Mouse (Mus musculus): ENCODE measurements around the gene Lmf1. TPM values are rescaled to one million over a fixed set of nuclear protein-coding genes. Genes with fewer than 3 reads are reported as not detected.

Lmf1 gene
- polyA plus RNA-seq, 1 experiment from 2014 or later = 36.3 TPM

DNA sequence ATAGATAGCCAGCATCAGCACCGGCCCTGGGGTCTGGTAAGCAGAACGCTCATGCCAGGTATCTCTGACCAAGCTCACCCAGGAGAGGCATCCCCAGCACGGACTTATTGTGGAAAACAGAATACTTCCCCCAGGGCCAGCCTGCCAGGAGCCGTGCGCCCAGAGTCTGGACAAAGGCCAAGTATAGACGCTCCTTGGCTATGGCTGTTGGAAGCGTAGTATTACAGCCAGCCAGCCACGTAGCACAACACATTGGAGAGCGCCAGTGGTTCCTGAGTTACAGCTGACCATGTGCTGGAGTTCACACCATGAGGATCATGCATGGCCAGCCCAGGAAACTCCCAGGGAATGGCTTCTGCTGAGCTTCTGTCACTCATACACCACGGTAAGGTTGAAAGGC, 55.2 kb downstream of the Lmf1 start:
- H3K9me3 ChIP-seq (ENCODE audit: control insufficient read depth, low read length) = no peaks in the 10 kb centered on the region
- no peak overlapping the region for H3K4me3 ChIP-seq (ENCODE audit: control insufficient read depth in 1 of 2, insufficient read depth in 1 of 2, low read depth in 1 of 2, low read length in 2 of 2)
- no peak overlapping the region for H3K27ac ChIP-seq (replicated peaks in 1 of 2; ENCODE audit: control insufficient read depth in 1 of 2, insufficient read depth in 1 of 2, low read depth in 2 of 2, low read length in 2 of 2)
- H3K27me3 ChIP-seq (ENCODE audit: control insufficient read depth, insufficient read depth, low read length) = no peaks in the 10 kb centered on the region
- no peak overlapping the region for H3K4me2 ChIP-seq (ENCODE audit: low read length)
- WGBS = 72% methylated on average over 10 of the region's 10 CpGs
- peak; percentile 26; the same call in 1 of the 2 replicates for ATAC-seq (ENCODE audit: insufficient number of reproducible peaks, insufficient read depth, low FRiP score, low read depth)
- H3K4me1 ChIP-seq (ENCODE audit: control insufficient read depth in 2 of 2, insufficient read depth in 2 of 2, low read length in 2 of 2) = no peaks in the 10 kb centered on the region
- peaks cover 39% of the 10 kb centered on the region for H3K36me3 ChIP-seq (ENCODE audit: control insufficient read depth, insufficient read depth, low read length)
- no peak overlapping the region for H3K9ac ChIP-seq (ENCODE audit: low read length)

GRCm38 (mm10) chr17:25635387-25635786, 56.5 kb downstream of the Lmf1 start:
- WGBS = 82% methylated on average over 8 of the region's 8 CpGs
- no peak for ATAC-seq (ENCODE audit: insufficient number of reproducible peaks, insufficient read depth, low FRiP score, low read depth)
- peaks cover 39% of the 10 kb centered on the region for H3K36me3 ChIP-seq (ENCODE audit: control insufficient read depth, insufficient read depth, low read length)

DNA sequence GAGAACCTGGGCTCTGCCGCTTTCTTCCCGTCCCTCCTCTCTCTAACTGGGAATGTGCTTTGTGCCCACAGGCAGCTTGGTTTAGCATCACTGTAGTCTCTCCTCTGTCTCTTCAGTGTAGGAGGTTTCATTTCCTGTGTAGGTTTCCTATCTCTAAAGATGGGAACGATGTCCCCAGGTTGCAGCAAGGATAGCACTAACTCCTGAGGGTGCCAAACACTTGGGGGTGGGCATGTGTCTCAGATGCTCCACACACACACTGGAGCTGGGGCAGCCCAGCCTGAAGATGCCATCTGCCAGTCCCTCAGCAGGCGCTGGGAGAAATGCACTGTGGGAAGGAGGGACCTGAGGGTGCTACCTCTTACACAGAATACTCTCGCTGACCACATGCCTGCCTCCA, 56.9 kb downstream of the Lmf1 start:
- Histone ChIP-seq H3K27ac (replicated peaks in 1 of 2; ENCODE audit: control insufficient read depth in 1 of 2, insufficient read depth in 1 of 2, low read depth in 2 of 2, low read length in 2 of 2) (no peak overlapping the region), H3K4me2 (ENCODE audit: low read length) (no peak overlapping the region), H3K9ac (ENCODE audit: low read length) (no peak overlapping the region), H3K9me3 (ENCODE audit: control insufficient read depth, low read length) (no peaks in the 10 kb centered on the region), H3K4me3 (ENCODE audit: control insufficient read depth in 1 of 2, insufficient read depth in 1 of 2, low read depth in 1 of 2, low read length in 2 of 2) (no peak overlapping the region), H3K36me3 (ENCODE audit: control insufficient read depth, insufficient read depth, low read length) (peaks cover 39% of the 10 kb centered on the region), H3K27me3 (ENCODE audit: control insufficient read depth, insufficient read depth, low read length) (no peaks in the 10 kb centered on the region), H3K4me1 (ENCODE audit: control insufficient read depth in 2 of 2, insufficient read depth in 2 of 2, low read length in 2 of 2) (peaks cover 0 to 4% of the 10 kb centered on the region in 2 experiments; a peak in 1 of 4 replicates)
- 94% methylated on average over 5 of the region's 5 CpGs for WGBS
- ATAC-seq (ENCODE audit: insufficient number of reproducible peaks, insufficient read depth, low FRiP score, low read depth) = no peak

More at GRCm38 (mm10) chr17:25635387-25635786, 56.5 kb downstream of the Lmf1 start:
- H3K9ac ChIP-seq (ENCODE audit: low read length) = no peak overlapping the region
- H3K4me2 ChIP-seq (ENCODE audit: low read length) = no peak overlapping the region
- H3K4me1 ChIP-seq (ENCODE audit: control insufficient read depth in 2 of 2, insufficient read depth in 2 of 2, low read length in 2 of 2) = peaks cover 0 to 4% of the 10 kb centered on the region in 2 experiments; a peak in 1 of 4 replicates
- H3K4me3 ChIP-seq (ENCODE audit: control insufficient read depth in 1 of 2, insufficient read depth in 1 of 2, low read depth in 1 of 2, low read length in 2 of 2) = no peak overlapping the region
- no peaks in the 10 kb centered on the region for H3K9me3 ChIP-seq (ENCODE audit: control insufficient read depth, low read length)
- no peaks in the 10 kb centered on the region for H3K27me3 ChIP-seq (ENCODE audit: control insufficient read depth, insufficient read depth, low read length)
- H3K27ac ChIP-seq (replicated peaks in 1 of 2; ENCODE audit: control insufficient read depth in 1 of 2, insufficient read depth in 1 of 2, low read depth in 2 of 2, low read length in 2 of 2) = no peak overlapping the region

- 93% methylated on average over 7 of the region's 7 CpGs for WGBS
- Histone ChIP-seq H3K27ac (replicated peaks in 1 of 2; ENCODE audit: control insufficient read depth in 1 of 2, insufficient read depth in 1 of 2, low read depth in 2 of 2, low read length in 2 of 2) (no peak overlapping the region), H3K9me3 (ENCODE audit: control insufficient read depth, low read length) (no peaks in the 10 kb centered on the region), H3K4me3 (ENCODE audit: control insufficient read depth in 1 of 2, insufficient read depth in 1 of 2, low read depth in 1 of 2, low read length in 2 of 2) (no peak overlapping the region), H3K27me3 (ENCODE audit: control insufficient read depth, insufficient read depth, low read length) (no peaks in the 10 kb centered on the region), H3K9ac (ENCODE audit: low read length) (no peak overlapping the region), H3K4me1 (ENCODE audit: control insufficient read depth in 2 of 2, insufficient read depth in 2 of 2, low read length in 2 of 2) (peaks cover 0 to 4% of the 10 kb centered on the region in 2 experiments; a peak in 1 of 4 replicates), H3K36me3 (ENCODE audit: control insufficient read depth, insufficient read depth, low read length) (peaks cover 26% of the 10 kb centered on the region), H3K4me2 (ENCODE audit: low read length) (no peak overlapping the region)
- ATAC-seq (ENCODE audit: insufficient number of reproducible peaks, insufficient read depth, low FRiP score, low read depth) = no peak
These were observed 59.1 kb downstream of the Lmf1 start for GRCm38 (mm10) chr17:25637986-25638385.

DNA sequence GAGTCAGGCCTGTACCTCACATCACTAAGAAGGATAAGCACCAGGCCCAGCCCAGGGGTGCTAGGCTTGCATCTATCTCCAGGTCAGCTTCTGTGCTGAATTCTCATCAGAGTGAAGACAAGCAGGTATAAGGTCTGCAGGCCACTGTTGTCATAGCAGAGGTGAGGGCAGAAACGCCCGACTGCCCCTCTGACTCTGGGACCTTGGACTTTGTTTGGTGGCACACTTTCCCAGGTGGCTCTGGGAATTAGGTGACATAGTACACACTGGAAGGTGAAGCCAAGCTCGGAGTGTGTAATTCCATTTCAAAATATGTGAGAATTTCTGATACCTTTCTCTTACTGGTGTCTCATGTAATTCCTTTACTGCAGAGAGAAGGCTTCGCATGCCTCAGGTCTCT, 59.6 kb downstream of the Lmf1 start:
- Histone ChIP-seq H3K4me1 (ENCODE audit: control insufficient read depth in 2 of 2, insufficient read depth in 2 of 2, low read length in 2 of 2) (peaks cover 0 to 4% of the 10 kb centered on the region in 2 experiments; a peak in 1 of 4 replicates), H3K9me3 (ENCODE audit: control insufficient read depth, low read length) (no peaks in the 10 kb centered on the region), H3K4me2 (ENCODE audit: low read length) (no peak overlapping the region), H3K36me3 (ENCODE audit: control insufficient read depth, insufficient read depth, low read length) (peaks cover 22% of the 10 kb centered on the region), H3K9ac (ENCODE audit: low read length) (no peak overlapping the region), H3K27me3 (ENCODE audit: control insufficient read depth, insufficient read depth, low read length) (no peaks in the 10 kb centered on the region), H3K4me3 (ENCODE audit: control insufficient read depth in 1 of 2, insufficient read depth in 1 of 2, low read depth in 1 of 2, low read length in 2 of 2) (no peak overlapping the region), H3K27ac (replicated peaks in 1 of 2; ENCODE audit: control insufficient read depth in 1 of 2, insufficient read depth in 1 of 2, low read depth in 2 of 2, low read length in 2 of 2) (no peak overlapping the region)
- ATAC-seq (ENCODE audit: insufficient number of reproducible peaks, insufficient read depth, low FRiP score, low read depth) = no peak
- WGBS = 87% methylated on average over 4 of the region's 4 CpGs

GRCm38 (mm10) chr17:25640956-25641355, 62.1 kb downstream of the Lmf1 start:
- H3K4me1 ChIP-seq (ENCODE audit: control insufficient read depth in 2 of 2, insufficient read depth in 2 of 2, low read length in 2 of 2) = peaks cover 2 to 4% of the 10 kb centered on the region in 2 experiments; a peak in 1 of 4 replicates
- no peak overlapping the region for H3K27ac ChIP-seq (replicated peaks in 1 of 2; ENCODE audit: control insufficient read depth in 1 of 2, insufficient read depth in 1 of 2, low read depth in 2 of 2, low read length in 2 of 2)
- no peak overlapping the region for H3K4me3 ChIP-seq (ENCODE audit: control insufficient read depth in 1 of 2, insufficient read depth in 1 of 2, low read depth in 1 of 2, low read length in 2 of 2)
- no peak overlapping the region for H3K9ac ChIP-seq (ENCODE audit: low read length)
- H3K27me3 ChIP-seq (ENCODE audit: control insufficient read depth, insufficient read depth, low read length) = no peaks in the 10 kb centered on the region
- H3K4me2 ChIP-seq (ENCODE audit: low read length) = no peak overlapping the region
- 75% methylated on average over 4 of the region's 4 CpGs for WGBS
- H3K36me3 ChIP-seq (ENCODE audit: control insufficient read depth, insufficient read depth, low read length) = peaks cover 11% of the 10 kb centered on the region
- no peak for ATAC-seq (ENCODE audit: insufficient number of reproducible peaks, insufficient read depth, low FRiP score, low read depth)
- no peaks in the 10 kb centered on the region for H3K9me3 ChIP-seq (ENCODE audit: control insufficient read depth, low read length)

DNA sequence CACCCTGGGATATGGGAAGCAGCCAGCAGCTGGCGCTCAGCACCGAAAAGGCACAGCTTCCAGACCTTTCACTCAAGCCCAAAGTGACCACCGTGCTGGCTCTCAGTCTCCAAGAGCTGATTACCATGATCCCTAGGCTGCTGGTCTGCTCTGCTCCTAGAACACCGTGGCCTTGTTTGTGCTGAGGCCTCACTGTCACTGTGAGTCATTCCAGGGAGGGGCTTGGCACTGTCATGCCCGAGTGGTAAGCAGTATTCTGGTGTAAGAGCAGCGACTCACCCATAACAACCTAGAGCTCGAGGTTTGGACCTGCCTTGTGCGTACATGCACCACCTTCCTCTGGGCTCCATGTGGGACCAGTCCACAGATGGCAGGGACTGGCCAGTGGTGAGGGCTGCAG, 63.1 kb downstream of the Lmf1 start:
- Histone ChIP-seq H3K9me3 (ENCODE audit: control insufficient read depth, low read length) (no peaks in the 10 kb centered on the region), H3K4me1 (ENCODE audit: control insufficient read depth in 2 of 2, insufficient read depth in 2 of 2, low read length in 2 of 2) (peaks cover 2 to 4% of the 10 kb centered on the region in 2 experiments; a peak in 1 of 4 replicates), H3K27me3 (ENCODE audit: control insufficient read depth, insufficient read depth, low read length) (no peaks in the 10 kb centered on the region), H3K36me3 (ENCODE audit: control insufficient read depth, insufficient read depth, low read length) (peaks cover 22% of the 10 kb centered on the region), H3K4me3 (ENCODE audit: control insufficient read depth in 1 of 2, insufficient read depth in 1 of 2, low read depth in 1 of 2, low read length in 2 of 2) (no peak overlapping the region), H3K4me2 (ENCODE audit: low read length) (no peak overlapping the region), H3K27ac (replicated peaks in 1 of 2; ENCODE audit: control insufficient read depth in 1 of 2, insufficient read depth in 1 of 2, low read depth in 2 of 2, low read length in 2 of 2) (no peak overlapping the region), H3K9ac (ENCODE audit: low read length) (no peak overlapping the region)
- WGBS = 61% methylated on average over 8 of the region's 8 CpGs
- no peak for ATAC-seq (ENCODE audit: insufficient number of reproducible peaks, insufficient read depth, low FRiP score, low read depth)
